Mouse (Mus musculus) testis, adult 2 months (tissue): ENCODE measurements around the gene Ust. TPM values are rescaled to one million over a fixed set of nuclear protein-coding genes. Genes with fewer than 3 reads are reported as not detected.

ENCODE experiments used
- H3K27ac ChIP-seq: fragments of 200-500 bp; 2 replicates; pipeline ENCODE4 v1.5.1; 2012; ENCODE audit warnings: low read depth, low read length; ENCODE audit not compliant: control insufficient read depth, insufficient read depth
- H3K27me3 ChIP-seq: fragments of 200-500 bp; 2 replicates; pipeline ENCODE4 v1.6.1; 2012; ENCODE audit warnings: mild to moderate bottlenecking, low read length, moderate library complexity; ENCODE audit not compliant: control insufficient read depth, insufficient read depth
- H3K36me3 ChIP-seq: fragments of 200-500 bp; 2 replicates; pipeline ENCODE4 v1.6.1; 2012; ENCODE audit warnings: mild to moderate bottlenecking, low read length; ENCODE audit not compliant: control insufficient read depth, insufficient read depth
- H3K4me1 ChIP-seq: fragments of 200-500 bp; 2 replicates; pipeline ENCODE4 v1.6.1; 2012; ENCODE audit warnings: low read length; ENCODE audit not compliant: control insufficient read depth, insufficient read depth
- H3K4me3 ChIP-seq: fragments of 200-500 bp; 2 replicates; pipeline ENCODE4 v1.5.1; 2012; ENCODE audit warnings: low read depth, mild to moderate bottlenecking, low read length, moderate library complexity, mixed read lengths; ENCODE audit not compliant: control insufficient read depth
- CTCF ChIP-seq: fragments of 200-500 bp; IDR thresholded peaks from 2 replicates; pipeline ENCODE4 v1.5.1; 2012; ENCODE audit warnings: low read depth, mild to moderate bottlenecking, inconsistent platforms, low read length, moderate library complexity; ENCODE audit not compliant: control insufficient read depth, insufficient read depth, insufficient replicate concordance
- POLR2A ChIP-seq: fragments of 200-500 bp; IDR thresholded peaks from 2 replicates; pipeline ENCODE4 v1.6.1; 2012; ENCODE audit warnings: low read depth, mild to moderate bottlenecking, inconsistent platforms, low read length, moderate library complexity; ENCODE audit not compliant: control insufficient read depth
- polyA plus RNA-seq: library from polyadenylated mRNA; depleted of rRNA; stranded (reverse); fragments of >200 nt; gene quantifications from 2 replicates; pipeline ENCODE4 v1.2.3, GENCODE M21; 2012

Ust gene
- polyA plus RNA-seq, 1 experiment, result 1.1 TPM

GRCm38 (mm10) chr10:8304211-8304610 lies 214.4 kb downstream of the Ust start:
- no peaks in the 10 kb centered on the region for H3K27me3 ChIP-seq

DNA sequence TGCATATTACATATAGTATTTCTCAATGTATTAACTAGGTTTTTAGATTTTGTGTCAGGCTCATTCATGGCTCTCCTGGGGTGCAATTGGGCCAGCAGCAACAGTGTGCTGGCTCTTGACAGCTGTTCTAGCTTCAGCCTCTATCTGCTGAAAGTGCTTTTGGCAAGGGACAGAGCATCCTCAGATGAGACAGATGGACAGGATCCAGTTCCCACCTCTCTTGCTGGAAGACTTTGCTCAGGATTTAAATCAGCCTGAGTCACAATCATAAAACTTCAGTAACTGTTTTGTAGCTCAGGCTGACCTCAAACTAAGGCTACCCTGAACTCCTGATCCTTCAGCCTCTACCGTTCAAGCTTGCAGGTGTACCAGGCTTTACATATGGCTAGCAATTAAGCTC lies 219.5 kb downstream of the Ust start:
- no peaks in the 10 kb centered on the region for H3K36me3 ChIP-seq
- no peak for TF ChIP-seq CTCF
- TF ChIP-seq POLR2A, result no peak

More at GRCm38 (mm10) chr10:8304211-8304610, 214.4 kb downstream of the Ust start:
- H3K4me1 ChIP-seq, result no peaks in the 10 kb centered on the region
- H3K4me3 ChIP-seq, result no peak overlapping the region
- no peak for TF ChIP-seq POLR2A
- H3K27ac ChIP-seq, result no peak overlapping the region
- H3K36me3 ChIP-seq, result no peaks in the 10 kb centered on the region

DNA sequence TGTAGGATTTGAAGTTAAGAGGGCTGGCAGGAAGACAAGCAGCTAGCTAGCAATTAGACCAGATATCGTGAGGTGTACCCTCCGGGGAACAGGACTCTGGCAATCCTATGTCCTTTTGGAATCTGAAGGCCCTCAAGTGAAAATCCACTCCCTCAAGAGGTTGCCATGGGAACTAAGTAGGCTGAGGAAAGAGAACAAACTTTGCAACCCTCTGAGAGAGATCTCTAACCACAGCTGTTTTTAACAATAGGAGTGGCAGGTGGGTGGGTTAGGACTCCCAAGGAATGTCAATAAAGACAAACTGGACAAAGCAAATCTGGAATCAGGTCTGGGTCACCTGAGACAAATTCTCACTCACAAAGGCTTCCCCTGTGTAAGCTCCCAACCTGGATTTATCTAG lies 221.4 kb downstream of the Ust start:
- Histone ChIP-seq H3K27me3 (no peaks in the 10 kb centered on the region), H3K4me1 (no peaks in the 10 kb centered on the region), H3K27ac (no peak overlapping the region), H3K36me3 (no peaks in the 10 kb centered on the region), H3K4me3 (no peak overlapping the region)
- TF ChIP-seq CTCF, result no peak
- no peak for TF ChIP-seq POLR2A

More for the DNA sequence above, 219.5 kb downstream of the Ust start:
- H3K27ac ChIP-seq, result no peak overlapping the region
- no peaks in the 10 kb centered on the region for H3K27me3 ChIP-seq
- no peaks in the 10 kb centered on the region for H3K4me1 ChIP-seq
- H3K4me3 ChIP-seq, result no peak overlapping the region

DNA sequence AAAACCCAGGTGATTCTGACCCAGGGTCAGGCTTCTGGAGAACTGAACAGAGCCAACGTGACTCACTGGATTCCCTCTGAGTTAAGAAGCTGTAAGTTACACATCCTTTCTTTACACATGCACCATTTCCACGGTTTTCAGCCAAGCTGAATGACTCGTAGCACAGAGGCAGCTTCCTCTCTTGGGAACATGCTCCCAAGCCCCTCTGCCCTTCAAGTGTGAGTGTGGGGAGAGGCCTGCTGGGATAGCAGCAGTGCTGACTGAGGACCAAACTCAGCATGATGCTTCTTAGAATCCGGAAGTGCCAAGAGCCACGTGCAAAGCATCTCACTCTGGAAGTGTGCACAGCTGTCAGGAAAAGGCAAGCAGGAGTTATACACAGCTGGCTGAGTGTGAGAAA lies 228.0 kb downstream of the Ust start:
- Histone ChIP-seq H3K36me3 (no peaks in the 10 kb centered on the region), H3K4me1 (no peaks in the 10 kb centered on the region), H3K27me3 (no peaks in the 10 kb centered on the region), H3K27ac (no peak overlapping the region), H3K4me3 (no peak overlapping the region)
- TF ChIP-seq CTCF (no peak), POLR2A (no peak)

- no peak overlapping the region for H3K27ac ChIP-seq
- H3K36me3 ChIP-seq, result no peaks in the 10 kb centered on the region
- no peaks in the 10 kb centered on the region for H3K4me1 ChIP-seq
- H3K27me3 ChIP-seq, result no peaks in the 10 kb centered on the region
- no peak overlapping the region for H3K4me3 ChIP-seq
- TF ChIP-seq CTCF (no peak), POLR2A (no peak)
Measured at GRCm38 (mm10) chr10:8287350-8287791, 231.3 kb downstream of the Ust start.

- no peak overlapping the region for H3K4me3 ChIP-seq
- H3K27ac ChIP-seq, result no peak overlapping the region
- TF ChIP-seq CTCF (no peak), POLR2A (no peak)
- H3K4me1 ChIP-seq, result no peaks in the 10 kb centered on the region
- H3K36me3 ChIP-seq, result no peaks in the 10 kb centered on the region
- no peaks in the 10 kb centered on the region for H3K27me3 ChIP-seq
Measured at GRCm38 (mm10) chr10:8283991-8284390, 234.6 kb downstream of the Ust start.

- no peak overlapping the region for H3K27ac ChIP-seq
- no peaks in the 10 kb centered on the region for H3K4me1 ChIP-seq
- H3K27me3 ChIP-seq, result no peaks in the 10 kb centered on the region
- H3K4me3 ChIP-seq, result no peak overlapping the region
- no peaks in the 10 kb centered on the region for H3K36me3 ChIP-seq
- TF ChIP-seq POLR2A, result no peak
- no peak for TF ChIP-seq CTCF
Measured at GRCm38 (mm10) chr10:8277094-8277493, 241.5 kb downstream of the Ust start.

DNA sequence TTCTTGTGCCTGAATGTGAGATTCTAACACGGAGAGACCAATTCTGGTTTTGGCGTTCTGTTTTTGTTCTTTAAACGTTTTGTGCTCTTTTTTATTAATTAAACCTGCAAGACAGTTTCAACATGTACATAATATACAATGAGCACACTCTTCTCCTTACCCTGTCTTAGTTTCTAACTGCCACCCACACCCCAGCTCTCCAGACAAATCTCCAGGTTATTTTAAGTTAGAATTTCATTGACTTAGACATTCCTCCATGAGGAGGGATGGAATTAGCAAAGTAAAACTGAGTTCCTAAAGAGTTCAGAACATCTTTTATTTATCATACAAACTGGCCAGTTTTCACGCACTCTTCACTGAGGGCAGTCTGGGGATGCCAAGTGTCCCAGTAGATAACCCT lies 248.9 kb downstream of the Ust start:
- Histone ChIP-seq H3K4me1 (no peaks in the 10 kb centered on the region), H3K27me3 (no peaks in the 10 kb centered on the region), H3K36me3 (no peaks in the 10 kb centered on the region), H3K4me3 (no peak overlapping the region), H3K27ac (no peak overlapping the region)
- TF ChIP-seq POLR2A, result no peak
- no peak for TF ChIP-seq CTCF
